Mouse (Mus musculus) thymus, postnatal 10 days (tissue): ENCODE measurements around the gene A930018P22Rik.
A peak's percentile ranks its signal among the peaks of the same experiment; 100 is the strongest.
"Not testable (repeated sequence)": the region's sequence is repeated elsewhere in the genome, so short reads cannot be mapped to it uniquely, and the experiment has no call there.

Experiments used
- DNase-seq, 2 experiments: peaks; one replicate each; pipeline ENCODE4 v3.0.0; 2021; ENCODE audit warnings: low spot score in 2 of 2

A930018P22Rik gene

GRCm38 (mm10) chr2:104122505-104123378, at the start of gene A930018P22Rik:
A930018P22Rik (plus strand) TSS chr2:104122769.
- peak; percentile 67 to 78 for DNase-seq

GRCm38 (mm10) chr2:104078285-104078684, 44.3 kb upstream of the A930018P22Rik start:
- not testable (repeated sequence) for DNase-seq

DNA sequence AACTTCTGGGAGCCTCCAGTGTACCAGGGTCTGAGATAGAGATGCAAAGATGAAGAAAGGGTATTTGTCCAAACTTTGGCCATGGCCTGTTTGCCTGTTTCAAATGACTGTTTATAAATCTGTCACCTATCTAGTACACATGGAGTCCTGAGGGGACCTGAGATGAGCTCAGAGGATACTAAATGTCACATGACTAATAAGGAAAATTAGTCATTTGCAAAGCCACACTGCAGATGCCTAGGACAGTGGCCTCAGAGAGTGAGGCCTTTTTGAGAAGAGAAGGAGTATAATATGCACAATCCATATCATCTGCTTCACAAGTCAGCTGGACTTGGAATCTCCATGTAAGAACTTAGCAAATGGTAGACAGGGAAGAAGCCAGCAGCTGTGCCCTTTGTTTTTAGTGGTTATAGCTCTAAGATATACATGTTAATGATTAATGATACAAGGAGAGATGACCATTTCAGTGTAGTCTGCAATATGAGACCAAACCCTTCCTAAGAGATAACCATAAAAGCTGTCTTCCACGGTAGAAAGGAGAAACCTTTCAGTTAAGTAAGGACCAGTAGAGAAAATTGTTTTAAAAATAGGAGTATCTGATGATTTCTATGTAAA, 41.0 kb upstream of the A930018P22Rik start:
- DNase-seq: not testable (repeated sequence)

DNA sequence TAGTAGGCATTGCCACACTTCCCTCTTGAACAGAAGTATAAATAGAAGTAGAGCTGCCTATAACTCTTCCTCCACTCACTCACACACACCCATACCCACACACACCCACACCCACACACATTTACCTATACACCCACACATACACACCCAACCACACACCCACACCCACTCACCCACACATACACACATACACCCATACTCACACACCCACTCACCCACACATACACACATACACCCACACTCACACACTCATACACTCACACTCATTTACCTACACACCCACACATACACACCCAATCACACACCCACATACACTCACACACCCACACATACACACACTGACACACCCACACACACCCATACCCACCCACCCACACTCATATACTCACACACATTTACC, 40.1 kb upstream of the A930018P22Rik start:
- no peak for DNase-seq

DNA sequence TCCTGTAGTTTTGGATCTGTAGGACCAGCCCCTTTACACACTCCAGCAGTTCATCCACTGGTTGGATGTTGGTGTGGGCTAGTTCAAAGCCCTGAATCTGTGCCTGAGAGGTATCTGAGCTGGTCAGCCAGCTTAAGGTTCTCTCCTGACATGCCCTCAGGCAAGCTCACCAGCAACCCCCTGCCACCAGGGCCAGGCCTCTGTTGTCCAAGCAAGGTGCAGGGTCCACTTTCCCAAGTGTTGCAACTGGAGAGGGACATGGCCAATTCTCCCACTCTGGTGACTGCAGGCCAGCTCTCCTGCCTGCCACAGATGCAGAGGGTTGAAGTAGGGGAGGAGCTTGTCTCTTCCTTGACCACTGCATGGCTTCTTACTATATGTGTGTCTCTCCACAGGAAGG, 38.5 kb upstream of the A930018P22Rik start:
- DNase-seq: not testable (repeated sequence)

GRCm38 (mm10) chr2:104087562-104087961, 35.0 kb upstream of the A930018P22Rik start:
- not testable (repeated sequence) for DNase-seq

DNA sequence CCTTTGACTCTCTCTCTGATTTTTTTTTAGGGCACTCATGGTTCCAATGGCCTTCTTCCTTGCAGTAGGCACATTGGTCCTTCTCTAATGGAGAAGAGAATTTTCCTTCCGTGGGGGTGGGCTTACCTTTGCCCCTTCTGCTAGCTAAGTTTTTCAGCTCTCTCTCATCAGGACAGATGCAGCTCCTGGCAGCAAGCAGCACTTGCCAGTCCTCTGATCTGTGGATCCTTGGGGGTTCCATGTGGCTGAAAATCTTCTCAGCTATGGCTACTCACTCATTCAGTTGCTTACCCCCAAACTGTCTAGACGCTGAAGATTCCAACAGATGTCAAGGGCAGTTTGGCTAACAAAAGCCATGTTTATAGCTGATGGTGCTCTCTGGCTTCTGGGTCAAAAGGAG, 29.3 kb upstream of the A930018P22Rik start:
- DNase-seq: no peak

- DNase-seq: peak in 1 of 2 experiments; percentile 14
Observed at GRCm38 (mm10) chr2:104095741-104096213, 26.8 kb upstream of the A930018P22Rik start, which contains the start of gene Cd59a. Cd59a (plus strand) TSS chr2:104095801.

- DNase-seq: no peak
Observed at GRCm38 (mm10) chr2:104096256-104096655, 26.3 kb upstream of the A930018P22Rik start.

- DNase-seq: not testable (repeated sequence)
Observed at GRCm38 (mm10) chr2:104096796-104097195, 25.8 kb upstream of the A930018P22Rik start.

GRCm38 (mm10) chr2:104097396-104097795, 25.2 kb upstream of the A930018P22Rik start:
- DNase-seq: not testable (repeated sequence)

GRCm38 (mm10) chr2:104098529-104099230, 23.9 kb upstream of the A930018P22Rik start:
- no peak for DNase-seq

GRCm38 (mm10) chr2:104099231-104099585, 23.4 kb upstream of the A930018P22Rik start:
- DNase-seq: no peak

- no peak for DNase-seq
Observed at GRCm38 (mm10) chr2:104099946-104100345, 22.6 kb upstream of the A930018P22Rik start.

DNA sequence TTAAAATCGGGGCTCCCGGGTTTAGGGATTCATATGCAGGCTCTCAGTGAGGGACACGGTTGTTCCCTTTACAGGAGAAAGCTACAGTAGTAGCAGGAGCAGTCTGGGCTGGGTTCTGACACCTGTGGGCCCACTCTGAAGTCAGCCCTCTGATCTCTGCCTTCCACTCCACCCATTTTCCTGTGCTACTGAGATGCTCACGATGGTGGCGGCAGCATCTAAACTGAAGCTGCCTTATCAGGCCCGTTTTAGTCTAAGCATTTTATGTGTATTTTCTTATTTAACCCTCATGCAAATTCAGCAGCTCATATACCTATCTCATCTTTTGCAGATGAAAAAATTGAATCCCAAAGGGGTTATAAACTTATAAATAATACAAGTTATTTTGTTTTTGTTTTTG, 17.8 kb upstream of the A930018P22Rik start:
- DNase-seq: no peak

DNA sequence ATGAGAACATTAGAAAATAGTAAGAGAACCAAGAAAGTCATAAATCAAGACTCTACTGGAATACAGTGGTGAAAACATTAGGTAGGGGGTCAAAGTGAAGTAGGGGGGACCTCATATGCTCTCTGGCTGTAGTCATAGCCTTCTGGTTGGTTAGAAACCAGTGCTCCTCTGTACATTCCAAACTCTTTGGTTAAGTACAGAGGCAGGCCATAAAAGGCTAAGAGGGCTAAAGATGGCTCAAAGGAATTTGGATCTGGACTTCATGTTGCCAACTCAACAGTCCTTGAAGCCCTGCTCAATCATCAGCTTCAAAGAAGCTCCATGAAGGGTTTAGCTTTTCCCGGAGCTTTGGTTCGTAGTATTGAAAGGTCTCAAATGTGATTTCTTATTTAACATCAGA, 13.5 kb upstream of the A930018P22Rik start:
- DNase-seq: not testable (repeated sequence)

DNA sequence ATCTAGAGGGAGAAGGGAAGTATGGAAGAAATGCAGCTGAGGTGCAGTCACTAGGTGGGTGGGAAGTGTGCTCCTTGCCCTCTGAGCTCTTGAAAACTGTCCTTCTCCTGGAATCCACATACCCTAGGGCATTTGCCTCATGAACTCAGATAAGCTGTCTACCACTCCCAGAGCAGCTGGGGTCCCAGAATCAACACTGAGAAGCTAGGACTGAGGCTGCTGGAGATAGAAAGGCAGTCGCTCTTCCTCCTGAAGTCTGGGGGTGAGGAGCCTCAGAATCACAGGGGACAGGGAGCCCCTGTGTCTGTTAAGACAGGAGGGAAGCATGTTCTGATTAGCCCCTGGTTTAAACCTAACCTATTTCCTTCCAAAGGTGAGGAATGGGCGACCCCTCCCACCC, 13.0 kb upstream of the A930018P22Rik start:
- DNase-seq: no peak

GRCm38 (mm10) chr2:104110031-104110430, 12.5 kb upstream of the A930018P22Rik start:
- no peak for DNase-seq

- not testable (repeated sequence) for DNase-seq
Observed at GRCm38 (mm10) chr2:104111170-104111797, 11.3 kb upstream of the A930018P22Rik start.

GRCm38 (mm10) chr2:104113563-104113962, 9.0 kb upstream of the A930018P22Rik start:
- DNase-seq: not testable (repeated sequence)

GRCm38 (mm10) chr2:104114898-104115297, 7.7 kb upstream of the A930018P22Rik start:
- no peak for DNase-seq

- DNase-seq: not testable (repeated sequence)
Observed at GRCm38 (mm10) chr2:104117173-104117572, 5.4 kb upstream of the A930018P22Rik start.
